Mouse (Mus musculus) embryonic stem cell, embryonic (primary cell): ENCODE data around the gene Gpr68.

Experiments used
- CTCF ChIA-PET, 4 experiments: fragments of 300-600 bp in 2 of 4; fragments of 350-600 bp in 2 of 4; sonication (Branson Sonifier 250); formaldehyde crosslinking; loops; one replicate each; lab custom pipeline; 2022; ENCODE audit warnings: inconsistent platforms in 2 of 4; lab: Charles Lee
- POLR2A ChIA-PET, 4 experiments: fragments of 300-600 bp in 2 of 4; fragments of 350-600 bp in 2 of 4; sonication (Branson Sonifier 250); formaldehyde crosslinking; loops; one replicate each; lab custom pipeline; 2022; ENCODE audit warnings: antibody characterized with exemption in 4 of 4, inconsistent platforms in 1 of 4; lab: Charles Lee

Gpr68 gene

DNA sequence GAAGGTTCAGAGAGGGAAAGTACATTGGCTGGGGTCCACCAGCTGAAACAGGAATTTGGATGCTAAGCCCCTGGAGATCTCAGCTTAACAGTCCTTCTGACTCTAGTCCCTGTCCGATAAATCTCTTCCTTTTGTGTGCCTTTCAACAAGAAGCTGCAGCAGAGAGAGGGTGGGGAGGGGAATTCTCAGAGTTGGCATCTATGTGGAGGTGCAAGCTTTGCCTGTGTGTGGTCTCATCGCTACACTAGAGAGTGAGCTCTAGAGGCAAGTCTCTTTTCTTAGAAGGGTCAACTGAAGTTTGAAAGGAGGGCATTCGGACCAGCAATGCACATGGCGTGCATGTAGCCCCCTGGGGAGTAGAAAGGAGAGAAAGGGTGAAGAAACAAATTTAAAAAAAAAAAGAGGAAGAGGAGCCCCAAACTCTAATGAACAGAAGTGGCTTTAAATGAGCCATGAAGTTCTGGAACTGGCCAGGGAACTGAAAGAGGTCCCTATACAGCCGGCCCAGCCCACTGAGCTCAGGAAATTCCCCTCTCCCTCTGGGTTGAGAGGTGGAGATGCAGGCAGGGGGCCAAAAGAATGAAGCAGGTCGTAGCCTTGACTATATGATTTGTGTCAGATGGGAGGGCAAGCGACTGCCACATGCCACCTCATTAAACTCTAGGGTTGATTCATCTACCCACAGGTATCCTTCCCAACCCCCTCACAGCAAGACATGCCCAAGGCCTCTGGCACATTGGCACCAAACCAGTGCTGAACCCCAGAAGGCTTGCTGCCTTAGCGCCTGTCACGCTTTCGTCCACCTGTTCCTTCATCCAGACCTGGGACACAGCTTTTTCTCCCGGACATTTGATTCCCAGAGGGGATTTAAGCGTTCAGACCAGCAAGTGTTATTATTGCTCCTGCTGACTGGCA is 10.0 kb downstream of the Gpr68 start:
- ChIA-PET POLR2A (interaction anchor here in 3 of 4 experiments (0.8 to 1.6 kb wide), 4 partner anchors 10 to 15 kb away, joined by 3 to 4 read pairs (median 3); partner anchors contain the start of gene Gpr68 (in 2 of the 3)), CTCF (interaction anchor here in 1 of 4 experiments (2.8 kb wide), 1 partner anchor 49 kb away, joined by 8 read pairs; no protein-coding TSS in a partner anchor)

GRCm38 (mm10) chr12:100896661-100897060 is 11.3 kb downstream of the Gpr68 start:
- CTCF ChIA-PET, result no interaction called here
- POLR2A ChIA-PET, result no interaction called here

DNA sequence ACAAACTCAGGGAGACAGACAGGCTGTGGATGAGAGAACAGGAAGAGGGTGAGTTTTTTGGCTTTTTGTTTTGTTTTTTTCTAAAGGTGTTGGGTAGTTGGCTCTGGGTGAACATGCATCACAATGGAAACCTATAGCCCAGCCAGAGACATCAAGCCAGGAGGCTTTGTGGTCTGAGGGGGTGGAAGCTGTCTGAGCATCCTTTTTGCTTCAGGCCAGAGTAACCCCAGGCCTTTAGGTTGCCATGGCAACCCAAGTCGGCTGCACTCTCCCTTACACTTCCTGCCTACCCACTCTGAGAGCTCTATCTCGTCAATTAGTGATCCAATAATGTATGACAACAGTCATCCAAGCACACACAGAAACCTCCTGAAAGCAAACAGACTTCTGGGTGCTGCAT is 12.5 kb downstream of the Gpr68 start:
- ChIA-PET POLR2A (interaction anchor here in 1 of 4 experiments (0.5 kb wide), 1 partner anchor 9 kb away, joined by 3 read pairs; no protein-coding TSS in a partner anchor), CTCF (no interaction called here)

DNA sequence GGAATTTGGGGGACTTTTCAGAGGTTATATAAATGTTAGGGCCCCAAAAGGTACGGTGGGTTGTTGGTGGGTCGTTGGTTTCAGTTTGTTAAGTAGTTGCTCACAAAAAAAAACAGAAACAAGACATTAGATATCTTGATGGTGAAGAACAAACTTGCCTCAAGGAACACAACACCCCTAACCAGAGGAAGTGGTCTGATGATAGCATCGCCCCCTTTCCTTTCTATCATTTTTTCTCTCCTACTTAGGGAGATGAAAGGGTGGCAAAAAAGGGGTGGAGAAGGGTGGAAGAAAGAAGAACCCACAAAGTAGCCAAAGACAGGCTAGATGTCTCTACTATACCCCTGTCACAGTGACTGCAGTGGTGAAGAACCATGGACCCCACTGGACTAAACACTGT is 17.4 kb downstream of the Gpr68 start:
- ChIA-PET POLR2A (interaction anchor here in 1 of 4 experiments (1.5 kb wide), 1 partner anchor 11 kb away, joined by 3 read pairs; no protein-coding TSS in a partner anchor), CTCF (no interaction called here)

DNA sequence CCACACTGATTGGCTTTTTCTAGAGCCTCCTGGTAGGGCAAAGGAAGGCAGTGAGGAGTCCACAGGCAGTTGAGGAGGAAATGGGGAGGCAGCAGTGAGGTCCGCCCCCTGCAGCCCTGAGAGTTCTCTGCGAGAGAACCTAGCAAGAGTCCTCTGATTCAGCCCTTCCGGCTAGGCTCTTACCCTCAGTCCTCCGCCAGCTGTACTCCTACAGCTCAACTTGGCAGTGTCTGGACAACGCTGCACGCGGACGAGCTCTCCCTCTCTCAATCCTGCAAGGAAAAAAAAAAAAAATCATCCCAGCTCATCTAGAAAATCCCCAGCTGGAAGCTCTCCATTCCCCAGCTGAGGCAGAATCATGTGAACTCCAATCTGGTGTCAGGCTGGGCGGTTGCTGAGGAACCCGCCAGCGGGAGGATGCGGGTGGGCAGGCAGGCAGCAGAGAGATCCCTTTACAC is 20.2 kb downstream of the Gpr68 start:
- POLR2A ChIA-PET, result interaction anchor here in 2 of 4 experiments (0.7 to 2.7 kb wide), 4 partner anchors 10 to 53 kb away, joined by 3 to 8 read pairs (median 4); no protein-coding TSS in a partner anchor

DNA sequence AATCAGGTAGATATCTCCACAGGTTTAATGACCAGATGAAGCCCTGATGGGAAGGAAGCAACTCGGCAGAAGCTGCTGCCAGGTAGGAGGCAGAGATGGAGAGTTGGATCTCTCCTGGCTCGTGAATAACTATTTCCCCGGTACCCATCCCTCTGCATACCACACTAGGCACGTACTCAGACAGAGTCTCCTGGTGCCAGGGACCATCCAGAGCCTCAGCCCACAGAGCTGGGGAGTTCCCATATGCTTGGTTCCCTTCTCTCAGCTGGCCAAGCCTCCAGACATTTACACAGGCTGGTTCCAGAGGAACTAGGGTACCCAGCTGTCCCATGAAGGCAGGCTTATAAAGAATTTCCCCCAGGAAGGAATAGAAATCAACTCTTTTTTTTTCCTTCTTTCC is 21.1 kb downstream of the Gpr68 start:
- POLR2A ChIA-PET, result interaction anchor here in 2 of 4 experiments (0.7 to 2.7 kb wide), 5 partner anchors 9 to 121 kb away, joined by 3 to 8 read pairs (median 3); partner anchors contain the start of gene Gpr68 (in 1 of the 2)
- CTCF ChIA-PET, result interaction anchor here in 2 of 4 experiments (0.7 to 1.6 kb wide), 2 partner anchors 13 to 38 kb away, joined by 4 to 6 read pairs; no protein-coding TSS in a partner anchor

More for the DNA sequence above, 20.2 kb downstream of the Gpr68 start:
- CTCF ChIA-PET, result interaction anchor here in 2 of 4 experiments (0.5 to 1.2 kb wide), 2 partner anchors 10 to 309 kb away, joined by 3 read pairs; no protein-coding TSS in a partner anchor

DNA sequence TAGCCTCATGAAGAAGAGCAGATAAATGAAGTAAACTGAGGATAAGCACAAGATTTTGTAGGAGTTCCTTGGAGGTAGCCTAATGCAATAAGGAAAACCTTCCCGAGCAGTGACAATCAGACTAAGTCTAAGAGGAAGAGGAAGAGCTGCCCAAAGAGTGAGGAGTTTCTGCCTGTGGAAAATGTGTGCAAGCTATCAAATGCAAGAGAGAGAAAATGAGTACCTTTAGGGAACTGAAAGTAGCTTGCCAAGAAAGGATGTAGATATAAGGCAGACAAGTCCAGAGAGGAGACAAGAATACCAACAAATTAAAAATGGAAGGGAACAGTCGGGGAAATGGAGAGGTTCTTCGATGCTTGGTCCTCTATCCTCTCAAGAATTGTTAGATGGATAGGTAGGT is 22.4 kb downstream of the Gpr68 start:
- CTCF ChIA-PET, result interaction anchor here in 1 of 4 experiments (1.6 kb wide), 1 partner anchor 36 kb away, joined by 4 read pairs; no protein-coding TSS in a partner anchor
- POLR2A ChIA-PET, result interaction anchor here in 2 of 4 experiments (0.9 to 1.2 kb wide), 2 partner anchors 23 to 143 kb away, joined by 3 read pairs; partner anchors contain the start of genes Ccdc88c (in 1 of the 2) and Gpr68 (in 1 of the 2)

- CTCF ChIA-PET, result interaction anchor here in 1 of 4 experiments (0.7 kb wide), 1 partner anchor 1534 kb away, joined by 3 read pairs; no protein-coding TSS in a partner anchor
- POLR2A ChIA-PET, result interaction anchor here in 1 of 4 experiments (0.6 kb wide), 1 partner anchor 18 kb away, joined by 4 read pairs; no protein-coding TSS in a partner anchor
Measured at GRCm38 (mm10) chr12:100883168-100883567, 24.8 kb downstream of the Gpr68 start.

- ChIA-PET POLR2A (interaction anchor here (0.6 to 3.0 kb wide), 14 partner anchors 9 to 1100 kb away, joined by 3 to 11 read pairs (median 3); partner anchors contain the start of genes Gpr68 (in 2 of the 4) and Ccdc88c (in 1 of the 4)), CTCF (interaction anchor here in 2 of 4 experiments (0.8 to 1.9 kb wide), 6 partner anchors 10 to 95 kb away, joined by 3 to 10 read pairs (median 4); no protein-coding TSS in a partner anchor)
Measured at GRCm38 (mm10) chr12:100878556-100878955, 29.4 kb downstream of the Gpr68 start.

DNA sequence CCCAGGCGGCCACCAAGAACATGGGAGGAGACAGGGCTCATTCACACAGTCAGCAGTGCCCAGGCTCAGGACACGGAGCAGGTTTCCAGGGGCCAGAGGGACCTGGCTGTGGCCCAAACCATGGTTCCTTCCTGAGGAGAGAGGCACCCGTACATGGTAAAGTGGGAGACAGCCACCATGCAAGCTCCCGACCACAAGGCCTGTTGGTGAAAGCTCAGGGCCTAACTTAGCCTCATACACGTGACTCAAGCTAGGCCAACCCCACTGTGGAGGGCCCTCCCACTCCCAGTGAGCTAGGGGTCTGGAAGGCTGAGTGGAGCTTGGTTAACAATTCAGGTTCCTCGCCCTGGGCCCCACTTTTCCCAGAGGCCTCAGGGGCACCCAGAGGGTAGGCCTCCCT is 30.1 kb downstream of the Gpr68 start:
- CTCF ChIA-PET, result interaction anchor here in 3 of 4 experiments (0.6 to 1.9 kb wide), 8 partner anchors 9 to 905 kb away, joined by 3 to 10 read pairs (median 4); no protein-coding TSS in a partner anchor
- POLR2A ChIA-PET, result interaction anchor here in 3 of 4 experiments (0.9 to 3.0 kb wide), 15 partner anchors 10 to 661 kb away, joined by 3 to 11 read pairs (median 3); partner anchors contain the start of genes Gpr68 (in 2 of the 3) and Ccdc88c (in 1 of the 3)

DNA sequence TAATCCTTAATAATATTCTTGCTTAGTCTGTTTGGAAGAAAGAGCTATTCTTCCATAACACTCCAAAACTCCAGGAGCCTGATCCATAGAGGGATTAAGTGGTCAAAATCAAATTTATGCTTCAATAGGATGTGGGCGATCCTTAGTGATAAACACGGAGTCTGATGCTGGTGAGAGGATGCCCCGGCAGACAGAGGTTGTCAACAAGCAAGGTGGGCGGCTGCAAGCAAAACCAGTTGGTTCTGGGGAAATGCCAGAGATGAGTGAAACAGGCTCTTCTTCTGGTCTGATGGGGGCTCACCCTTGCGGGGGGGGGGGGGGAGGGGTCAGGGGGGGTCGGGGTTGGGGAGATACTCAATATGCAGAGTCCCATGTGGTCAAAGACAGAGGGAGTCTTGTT is 32.0 kb downstream of the Gpr68 start:
- CTCF ChIA-PET, result interaction anchor here in 2 of 4 experiments (0.6 to 1.4 kb wide), 3 partner anchors 27 to 904 kb away, joined by 4 to 5 read pairs (median 4); no protein-coding TSS in a partner anchor

GRCm38 (mm10) chr12:100875553-100875952 is 32.4 kb downstream of the Gpr68 start:
- ChIA-PET CTCF (interaction anchor here in 1 of 4 experiments (0.6 to 1.4 kb wide), 2 partner anchors 26 to 904 kb away, joined by 4 read pairs; no protein-coding TSS in a partner anchor), POLR2A (no interaction called here)

More for the DNA sequence above, 32.0 kb downstream of the Gpr68 start:
- POLR2A ChIA-PET, result no interaction called here

GRCm38 (mm10) chr12:100873612-100874011 is 34.4 kb downstream of the Gpr68 start:
- ChIA-PET CTCF (interaction anchor here in 3 of 4 experiments (0.6 to 1.2 kb wide), 3 partner anchors 13 to 54 kb away, joined by 3 to 6 read pairs (median 5); no protein-coding TSS in a partner anchor), POLR2A (no interaction called here)

DNA sequence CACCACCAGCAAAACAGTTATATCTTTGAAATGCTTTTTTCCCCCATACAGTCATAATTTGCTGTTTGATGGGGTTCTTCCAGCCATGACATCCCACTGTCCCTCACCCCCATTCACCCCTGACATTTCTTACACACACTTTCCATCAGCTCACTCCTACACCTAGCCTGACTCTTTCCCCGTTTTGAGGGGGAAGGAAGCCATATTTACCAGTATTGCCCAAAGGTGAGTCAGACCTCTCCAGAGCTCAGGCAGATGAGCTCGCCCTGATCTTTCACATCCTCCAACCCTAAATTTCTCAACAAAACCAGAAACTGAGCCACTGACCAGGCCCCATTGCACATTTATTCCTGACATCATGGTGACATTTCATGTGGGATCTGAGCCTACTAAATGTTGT is 36.2 kb downstream of the Gpr68 start:
- ChIA-PET POLR2A (no interaction called here), CTCF (interaction anchor here in 1 of 4 experiments (0.7 kb wide), 1 partner anchor 23 kb away, joined by 4 read pairs; no protein-coding TSS in a partner anchor)

DNA sequence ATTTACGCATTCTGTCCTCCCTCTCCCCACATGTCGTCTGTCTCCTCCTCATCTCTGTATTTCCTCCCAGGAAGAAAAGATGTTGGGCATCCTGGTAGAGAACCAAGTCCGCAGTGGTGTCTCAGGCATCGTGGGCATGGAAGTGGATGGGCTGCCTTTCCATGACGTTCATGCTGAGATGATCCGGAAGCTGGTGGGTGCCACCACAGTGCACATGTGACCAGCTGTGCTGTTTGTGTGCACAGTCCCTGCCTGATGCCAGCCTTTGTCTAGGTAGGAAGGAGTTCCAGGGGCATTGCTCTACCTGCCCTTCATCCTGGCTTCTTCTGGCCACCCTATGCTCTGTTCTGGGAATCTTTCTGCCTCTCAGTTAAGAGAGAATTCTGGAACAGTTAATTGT is 36.8 kb downstream of the Gpr68 start:
- ChIA-PET POLR2A (no interaction called here), CTCF (interaction anchor here in 1 of 4 experiments (0.7 kb wide), 1 partner anchor 22 kb away, joined by 4 read pairs; no protein-coding TSS in a partner anchor)

DNA sequence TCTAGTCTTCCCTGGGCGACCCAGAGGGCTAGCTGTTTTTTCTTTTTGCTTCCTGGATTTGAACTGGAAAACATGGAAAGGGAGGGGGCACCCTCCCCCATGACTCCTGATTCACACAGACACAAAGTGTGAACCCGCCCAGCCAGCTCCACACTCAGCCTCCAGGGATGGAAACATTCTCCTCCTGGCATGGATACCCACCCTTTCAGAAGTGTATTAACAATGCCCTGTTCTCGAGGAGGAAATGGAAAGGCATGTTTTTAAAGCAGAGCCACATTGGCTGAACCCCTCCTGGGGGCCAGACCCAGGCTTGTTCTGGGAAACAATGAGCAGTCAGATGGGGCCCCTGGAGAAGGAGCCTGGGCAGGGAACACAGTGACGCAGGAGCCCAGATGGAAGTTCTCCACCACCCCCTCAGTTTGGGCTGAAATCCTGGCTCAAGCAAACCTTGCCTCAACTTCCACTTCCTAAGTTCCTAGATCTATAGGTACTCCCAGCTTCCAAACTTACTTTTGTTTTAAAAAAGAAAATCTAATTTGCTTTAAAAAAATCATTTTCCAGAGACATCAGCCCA is 39.9 kb downstream of the Gpr68 start:
- ChIA-PET CTCF (interaction anchor here in 2 of 4 experiments (1.1 to 1.7 kb wide), 3 partner anchors 10 to 19 kb away, joined by 3 to 5 read pairs (median 3); no protein-coding TSS in a partner anchor), POLR2A (interaction anchor here in 1 of 4 experiments (1.2 to 1.5 kb wide), 2 partner anchors 9 to 11 kb away, joined by 4 to 5 read pairs; no protein-coding TSS in a partner anchor)

DNA sequence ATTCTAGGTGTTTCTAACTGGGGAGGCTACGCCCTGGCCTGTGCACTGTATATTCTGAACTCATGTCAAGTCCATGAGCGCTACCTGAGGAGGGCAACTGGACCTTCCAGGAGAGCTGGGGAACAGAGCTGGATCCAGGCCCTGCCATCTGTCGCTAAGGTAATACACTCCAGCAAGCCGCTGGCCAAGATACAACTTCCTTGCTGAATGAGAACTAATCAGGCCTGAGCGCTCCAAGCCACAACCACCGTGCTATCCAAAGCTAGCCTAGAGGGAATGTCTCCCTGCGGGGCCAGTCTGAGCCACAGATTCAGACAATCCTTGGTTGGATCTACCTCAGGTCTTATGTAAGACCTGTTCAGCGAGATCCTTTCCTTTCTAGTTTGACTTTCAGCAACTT is 40.9 kb downstream of the Gpr68 start:
- ChIA-PET POLR2A (interaction anchor here in 1 of 4 experiments (0.8 kb wide), 1 partner anchor 11 kb away, joined by 3 read pairs; no protein-coding TSS in a partner anchor), CTCF (interaction anchor here in 2 of 4 experiments (1.2 to 1.7 kb wide), 2 partner anchors 18 kb away, joined by 3 to 5 read pairs; no protein-coding TSS in a partner anchor)
